Mouse (Mus musculus) heart, postnatal 25 days (tissue): ENCODE results near the gene Fer. TPM values are rescaled to one million over a fixed set of nuclear protein-coding genes. Genes with fewer than 3 reads are reported as not detected.
"Not testable (repeated sequence)": the region's sequence is repeated elsewhere in the genome, so short reads cannot be mapped to it uniquely, and the experiment has no call there.

Experiments
- DNase-seq: peaks from one replicate; pipeline ENCODE4 v3.0.0; 2022; ENCODE audit warnings: low spot score
- intact Hi-C: fragments of 180-260 bp; cut with DNase I; formaldehyde crosslinking; loops from one replicate; pipeline ENCODE4 v1.15.1; 2025
- total RNA-seq, 2 experiments: library from RNA; stranded (reverse); gene quantifications; 2 replicates each; pipeline ENCODE4 v1.2.3; 2021

The Fer gene
- 10 to 100 TPM; 17.4 to 17.9 TPM for total RNA-seq

DNA sequence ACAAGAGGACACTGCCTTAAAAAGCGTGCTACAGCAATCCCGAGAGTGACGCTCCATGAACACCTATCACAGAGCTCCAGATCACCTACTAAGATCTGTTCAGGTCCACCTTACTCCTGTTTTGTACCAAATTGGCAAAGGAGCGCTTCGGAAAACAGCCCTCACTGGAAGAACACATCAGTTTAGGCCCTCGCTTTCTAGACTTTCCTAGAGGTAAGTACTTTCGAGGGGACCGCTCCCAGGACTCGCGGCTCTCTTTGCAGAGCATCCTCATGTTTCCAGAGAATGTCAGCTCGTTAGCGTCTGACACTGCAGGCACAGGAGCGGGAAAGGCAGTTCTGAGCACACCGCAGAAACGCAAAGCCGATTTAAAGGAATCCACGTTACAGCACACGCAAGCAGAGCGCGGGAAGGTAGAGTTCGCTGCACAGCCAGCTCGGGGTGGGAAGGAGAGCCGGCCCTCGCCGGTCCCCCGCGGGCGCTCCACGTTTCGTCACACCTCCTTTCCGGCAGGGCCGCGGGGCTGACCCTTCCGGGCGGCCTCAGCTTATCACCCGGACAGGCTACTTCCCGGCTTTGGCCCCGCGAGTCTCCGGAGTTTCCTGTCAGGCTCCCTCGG is at the start of gene Fer:
TSS of gene Fer (plus strand) at position 51 of the 619 bp plus-strand sequence.
- DNase-seq = no peak
- intact Hi-C loops = loop anchor here (10.0 kb wide), 1 partner anchor 742 kb away; the partner anchor contains the start of gene Man2a1

DNA sequence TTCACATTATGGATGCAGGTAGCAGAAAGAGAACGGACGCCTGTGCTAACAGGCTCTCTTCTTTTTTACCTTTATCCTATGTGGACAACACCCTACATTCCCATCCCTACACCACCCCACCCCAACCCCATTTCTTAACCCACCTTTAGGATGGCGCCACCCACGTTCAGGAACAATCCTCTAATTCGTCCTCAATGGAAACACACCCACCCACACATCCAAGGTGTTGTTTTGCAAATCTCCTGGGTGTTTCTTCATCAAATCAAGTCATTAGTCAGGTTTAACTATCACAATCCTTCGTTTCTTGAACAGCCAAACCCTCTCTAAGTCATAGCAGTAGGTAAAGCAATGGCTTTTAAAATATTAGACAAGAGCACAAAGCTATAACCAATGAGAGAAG is 49.3 kb upstream of the Fer start:
- intact Hi-C loops = no loop called here
- no peak for DNase-seq

DNA sequence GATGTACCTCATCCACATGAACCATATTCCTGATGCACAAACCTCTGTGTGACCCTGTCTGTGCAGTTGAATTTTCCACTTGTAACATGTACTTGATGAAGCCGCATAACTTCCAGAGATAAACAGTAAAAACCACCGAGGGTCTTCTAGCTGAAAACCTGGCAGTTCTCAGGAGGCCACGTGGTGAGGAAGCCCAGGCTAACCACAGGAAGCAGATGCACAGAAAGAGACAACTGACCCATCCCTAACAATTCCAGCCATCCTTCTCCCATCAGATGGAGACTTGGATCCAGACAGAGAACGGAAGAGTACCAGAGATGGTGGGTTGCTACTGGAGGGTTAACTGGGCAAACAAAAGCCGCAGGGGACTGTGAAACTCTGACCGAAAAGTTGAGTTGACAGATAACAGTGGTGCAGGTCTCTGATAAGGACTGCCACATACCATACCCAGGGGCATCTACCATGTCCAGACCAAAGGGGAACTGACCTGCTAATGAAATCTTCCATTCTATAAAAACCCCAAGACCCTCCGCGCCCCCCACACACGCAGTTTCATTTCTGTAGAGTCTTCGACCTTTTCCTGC is 44.3 kb upstream of the Fer start:
- intact Hi-C loops = no loop called here
- DNase-seq = no peak

DNA sequence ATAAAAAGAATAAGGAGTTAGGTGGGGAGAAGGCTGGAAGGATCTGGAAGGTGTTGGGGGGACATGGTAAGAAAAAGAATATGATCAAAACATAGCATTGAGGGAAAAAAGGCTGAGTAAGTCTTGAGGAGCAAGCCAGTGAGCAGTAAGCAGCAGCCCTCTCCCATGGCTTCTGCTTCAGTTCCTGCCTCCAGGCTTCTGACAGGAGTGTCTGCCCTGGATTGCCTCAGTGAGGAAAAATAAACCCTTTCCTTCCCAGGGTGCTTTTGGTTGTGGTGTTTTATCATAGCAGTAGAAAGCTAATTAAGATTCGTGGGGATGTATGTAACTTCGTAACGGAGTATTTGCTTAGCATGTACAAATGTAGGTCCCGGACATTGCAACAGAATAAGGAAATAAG is 38.7 kb upstream of the Fer start:
- intact Hi-C loops = no loop called here
- no peak for DNase-seq

DNA sequence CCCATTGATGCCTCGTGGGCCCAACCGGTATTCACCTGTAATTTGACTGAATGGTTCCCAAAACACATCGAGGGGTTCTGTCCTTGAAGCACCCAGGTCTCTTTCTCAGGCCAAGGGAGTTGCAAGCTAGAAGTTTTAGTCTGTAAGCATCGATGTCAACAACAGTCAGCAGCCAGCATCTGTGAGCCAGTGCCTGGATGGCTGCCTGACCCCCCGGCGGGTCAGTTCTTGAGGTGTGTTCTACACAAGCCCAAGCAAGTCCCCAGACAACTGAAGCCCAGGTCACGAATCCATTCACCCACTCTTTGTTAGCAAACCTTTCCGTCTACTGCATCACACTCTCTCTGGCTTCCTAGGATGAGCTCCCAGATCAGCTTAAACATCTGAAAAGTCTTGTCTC is 36.7 kb upstream of the Fer start:
- intact Hi-C loops = no loop called here
- DNase-seq = no peak

DNA sequence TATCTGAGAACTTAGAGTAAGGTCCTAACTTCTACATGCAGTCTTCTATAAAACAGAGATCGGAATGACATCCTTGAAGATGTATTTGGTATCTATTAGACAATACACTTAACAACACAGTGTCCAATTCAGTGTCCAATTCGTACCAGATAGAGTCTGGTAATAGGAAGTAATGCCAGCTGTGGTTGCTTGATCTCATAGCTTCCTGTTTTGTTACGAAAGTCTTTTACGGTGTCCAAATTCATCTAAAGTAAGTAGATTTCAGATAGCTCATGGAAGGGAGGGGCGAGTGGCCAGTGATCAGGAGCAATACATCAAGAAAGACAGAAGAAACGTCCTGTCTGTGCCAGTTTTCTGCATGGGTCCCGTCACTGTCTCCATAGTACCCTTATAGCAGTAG is 36.1 kb upstream of the Fer start:
- DNase-seq = no peak
- intact Hi-C loops = no loop called here

DNA sequence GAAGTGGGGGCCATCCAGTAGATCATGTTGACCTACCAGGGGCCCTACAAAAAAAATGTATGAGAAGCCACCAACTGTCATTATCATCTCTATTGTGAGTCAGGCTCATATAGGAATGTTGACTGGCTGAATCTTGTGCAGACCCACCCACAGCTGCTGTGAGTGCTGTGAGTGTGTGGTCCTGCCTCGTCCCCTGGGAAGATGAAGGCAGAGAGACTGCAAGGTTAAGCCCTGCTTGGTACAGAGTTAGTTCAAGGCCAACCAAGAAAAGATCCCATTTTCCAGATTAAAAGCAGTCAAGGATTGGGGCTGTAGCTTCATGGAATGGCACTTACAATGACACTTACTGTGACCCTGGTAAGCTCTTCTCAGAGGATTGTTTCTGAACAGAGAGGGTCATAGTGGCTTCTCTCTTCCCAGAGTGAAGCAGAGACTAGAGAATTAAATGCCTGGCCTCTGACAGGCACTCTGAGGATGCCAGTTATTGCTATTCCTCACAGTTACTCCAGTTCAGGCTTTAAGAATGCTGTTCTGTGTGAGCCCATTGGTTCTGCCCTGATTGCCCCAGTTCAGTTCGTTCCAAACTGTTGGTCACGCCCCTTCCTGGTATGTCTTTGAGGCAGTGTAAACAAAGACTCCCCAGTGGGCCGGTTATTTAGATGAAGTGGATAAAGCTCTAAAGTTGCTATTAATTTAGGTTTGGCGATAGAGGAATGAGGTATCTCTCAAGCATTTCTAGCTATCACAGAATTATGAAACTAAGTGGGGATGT is 34.1 kb upstream of the Fer start:
- intact Hi-C loops = no loop called here
- DNase-seq = no peak

DNA sequence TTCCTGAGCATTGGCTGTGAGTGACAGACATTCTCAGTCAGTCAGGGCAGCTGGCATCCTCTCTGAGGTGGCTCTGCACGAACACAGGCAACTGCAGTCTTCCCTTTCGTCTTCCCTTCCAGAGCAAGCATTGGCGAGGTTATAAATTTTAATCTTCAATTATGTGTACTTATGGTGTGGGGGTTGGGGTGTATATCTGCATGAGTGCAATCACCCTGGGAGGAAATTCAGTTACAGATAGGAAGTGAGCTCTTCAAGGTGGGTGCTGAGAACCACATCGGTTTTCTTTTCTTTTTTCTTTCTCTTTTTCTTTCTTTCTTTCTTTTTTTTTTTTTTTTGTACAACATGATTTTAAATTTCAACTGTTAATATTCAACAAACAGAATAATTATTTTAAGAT is 31.3 kb upstream of the Fer start:
- no peak for DNase-seq
- intact Hi-C loops = no loop called here

DNA sequence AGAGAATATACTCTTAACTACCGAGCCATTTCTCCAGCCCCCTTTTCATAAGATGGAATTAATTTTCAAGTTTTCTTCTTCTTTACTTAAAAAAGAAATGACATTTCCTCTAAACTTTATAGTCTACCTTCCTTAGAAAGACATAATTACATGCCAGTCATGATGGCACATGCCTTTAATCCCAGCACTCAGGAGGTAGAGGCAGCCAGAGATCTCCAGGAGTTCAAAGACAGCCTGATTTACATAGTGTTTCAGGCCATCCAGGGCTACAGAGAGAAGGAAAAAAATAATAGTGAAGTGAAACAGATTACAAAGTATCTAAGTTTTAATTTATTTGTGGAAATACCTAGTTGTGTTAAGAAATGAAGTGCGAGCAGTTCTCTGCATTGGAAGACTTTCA is 26.6 kb upstream of the Fer start:
- intact Hi-C loops = no loop called here
- no peak for DNase-seq

DNA sequence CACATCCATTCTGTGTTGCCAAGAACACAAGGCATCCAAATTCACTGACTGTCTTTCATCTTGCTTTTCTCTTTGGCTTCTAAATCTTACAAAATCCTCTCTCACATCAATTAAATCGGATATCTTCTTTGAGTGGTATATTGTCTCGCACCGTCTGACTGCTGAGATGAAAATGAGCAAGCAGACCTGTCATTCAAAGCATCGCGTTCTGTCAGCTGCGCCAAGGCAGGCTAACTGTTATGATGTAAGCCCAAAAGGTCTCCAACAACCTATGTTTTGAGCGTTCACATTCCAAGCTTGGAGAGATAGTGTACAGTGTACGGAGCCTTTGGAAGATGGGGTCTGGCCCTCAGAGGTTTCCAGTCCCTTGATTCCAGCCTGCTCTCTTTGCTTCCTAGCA is 26.2 kb upstream of the Fer start:
- no peak for DNase-seq
- intact Hi-C loops = no loop called here

DNA sequence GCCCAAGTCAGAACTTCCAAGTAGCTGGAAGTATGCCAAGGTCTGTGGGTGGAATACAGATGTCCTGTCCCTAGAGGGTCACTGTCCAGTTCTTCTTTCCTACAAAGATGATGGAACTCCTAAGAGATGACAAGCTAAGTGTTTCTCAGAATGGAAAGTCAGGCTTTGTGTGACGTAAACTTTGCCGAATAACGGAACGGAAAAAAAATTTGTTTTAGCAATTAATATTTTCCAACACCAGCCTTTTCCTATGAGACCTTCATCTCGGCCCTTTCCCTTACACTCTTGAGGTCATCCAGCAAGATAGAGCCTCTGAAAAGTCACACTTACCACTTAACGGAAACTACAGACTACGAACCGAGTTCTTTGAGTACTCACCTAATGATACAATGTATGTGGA is 24.7 kb upstream of the Fer start:
- DNase-seq = no peak
- intact Hi-C loops = no loop called here

DNA sequence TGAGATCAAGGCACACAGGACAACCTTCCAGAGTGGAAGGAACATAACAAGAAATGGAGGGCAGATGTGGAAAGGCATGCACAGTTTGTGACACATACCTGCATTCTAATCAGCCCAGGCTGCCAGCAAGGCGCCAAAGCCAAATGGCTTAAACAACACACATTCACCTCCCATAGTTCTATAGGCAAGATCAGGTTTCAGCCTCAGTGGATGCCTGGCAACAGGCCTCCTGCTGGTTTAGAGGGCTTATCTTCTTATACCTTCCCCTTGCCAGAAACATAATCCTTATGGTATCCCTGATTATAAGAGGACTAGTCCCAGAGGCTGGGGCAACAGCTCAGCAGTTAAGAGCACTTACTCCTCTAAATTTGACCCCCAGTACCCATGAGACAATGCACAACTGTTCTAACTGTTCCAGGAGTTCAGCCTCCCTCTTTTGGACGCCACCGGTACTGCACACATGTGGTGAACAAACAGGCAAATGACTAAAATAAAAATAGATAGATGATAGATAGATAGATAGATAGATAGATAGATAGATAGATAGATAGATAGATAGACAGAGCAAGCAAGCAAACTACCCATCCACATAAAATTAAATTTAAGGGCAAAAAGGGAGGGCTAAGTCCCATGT is 23.1 kb upstream of the Fer start:
- DNase-seq = no peak
- intact Hi-C loops = no loop called here

DNA sequence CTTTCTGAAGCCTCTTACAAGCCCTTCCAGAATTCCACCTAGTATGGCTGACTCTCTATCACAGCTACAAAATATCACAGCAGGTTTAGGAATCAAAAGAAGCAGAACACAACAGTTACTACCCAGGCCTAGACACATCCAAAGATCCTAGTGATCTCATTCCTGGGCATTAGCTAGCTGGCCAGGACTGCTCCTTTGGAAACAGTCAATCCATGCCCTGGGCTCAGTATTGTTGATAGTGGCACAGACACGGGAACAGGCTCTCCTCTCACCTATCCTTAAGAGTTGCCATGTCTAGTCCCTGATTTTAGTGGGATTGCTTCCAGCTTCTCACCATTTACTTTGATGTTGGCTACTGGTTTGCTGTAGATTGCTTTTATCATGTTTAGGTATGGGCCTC is 20.6 kb upstream of the Fer start:
- no peak for DNase-seq
- intact Hi-C loops = no loop called here

DNA sequence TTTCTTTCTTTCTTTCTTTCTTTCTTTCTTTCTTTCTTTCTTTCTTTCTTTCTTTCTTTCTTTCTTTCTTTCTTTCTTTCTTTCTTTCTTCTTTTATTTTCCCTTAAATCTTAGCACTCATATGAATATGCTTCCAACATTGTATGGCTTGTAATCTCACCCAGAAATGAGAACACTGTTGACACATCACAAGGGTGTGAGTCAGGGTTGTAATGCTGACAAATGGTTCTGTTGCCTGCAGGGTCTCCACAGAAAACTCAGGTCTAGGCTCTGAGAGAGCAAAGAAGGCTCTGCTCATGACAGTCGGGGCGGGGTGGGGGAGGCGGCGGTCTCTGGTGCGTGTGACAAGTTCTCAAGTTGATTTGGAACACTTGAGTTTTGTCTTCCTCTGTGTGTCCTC is 17.9 kb upstream of the Fer start:
- DNase-seq = no peak
- intact Hi-C loops = no loop called here

DNA sequence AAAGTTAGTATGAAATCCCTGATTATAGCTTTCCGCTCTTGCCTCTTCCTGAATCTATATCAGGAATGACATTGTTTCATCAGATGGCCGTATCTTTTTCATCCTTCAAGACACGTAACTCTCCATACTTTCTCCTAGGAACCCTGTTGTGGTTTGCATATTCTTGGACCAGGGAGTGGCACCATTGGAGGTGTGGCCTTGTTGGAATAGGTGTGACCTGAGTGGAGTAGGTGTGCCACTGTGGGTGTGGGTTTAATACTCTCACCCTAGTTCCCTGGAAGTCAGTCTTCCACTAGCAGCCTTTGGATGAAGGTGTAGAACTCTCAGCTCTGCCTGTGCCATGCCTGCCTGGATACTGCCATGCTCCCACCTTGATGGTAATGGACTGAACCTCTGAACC is 17.1 kb upstream of the Fer start:
- DNase-seq, intact Hi-C loops: not testable (repeated sequence)

DNA sequence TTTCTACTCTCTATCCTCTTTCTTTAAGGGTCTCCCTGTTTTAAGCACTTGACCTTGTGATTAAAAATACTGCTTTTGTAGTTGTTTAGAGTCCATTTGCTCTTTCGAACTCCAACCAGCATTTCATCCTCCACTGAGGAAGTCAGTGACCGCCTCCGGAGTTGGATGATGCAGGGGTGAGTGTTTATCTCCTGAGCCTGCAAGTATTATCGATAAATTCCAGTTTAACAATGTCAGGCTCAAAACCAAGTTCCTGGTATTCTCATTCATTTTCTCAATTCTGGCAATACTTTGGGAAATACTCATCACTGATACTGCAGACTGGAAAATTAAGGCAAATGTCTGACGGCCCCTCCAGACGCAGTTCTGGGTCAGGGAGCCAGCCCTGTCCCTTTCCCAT is 13.7 kb upstream of the Fer start:
- DNase-seq = no peak
- intact Hi-C loops = no loop called here

DNA sequence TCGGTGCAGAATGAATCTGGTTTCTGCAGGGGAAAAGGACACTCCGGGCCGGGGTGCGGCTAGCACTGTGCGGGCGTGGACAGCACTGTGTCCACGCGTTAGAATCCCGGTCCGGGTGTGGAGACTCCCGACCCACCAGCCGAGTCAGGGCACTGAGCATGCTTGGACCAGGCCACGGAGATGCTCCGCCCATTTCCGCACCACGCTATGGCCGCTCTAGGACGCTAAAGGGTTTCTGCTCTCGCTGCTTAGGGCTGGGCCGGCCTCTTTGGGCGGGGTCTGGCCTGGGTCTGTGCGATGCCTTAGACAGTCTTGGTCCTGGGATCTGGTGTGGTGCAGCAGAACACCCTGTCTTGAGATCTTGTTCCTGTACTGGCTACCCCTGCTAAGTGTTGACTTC is 13.3 kb upstream of the Fer start:
- intact Hi-C loops = no loop called here
- DNase-seq = peak; percentile 84

DNA sequence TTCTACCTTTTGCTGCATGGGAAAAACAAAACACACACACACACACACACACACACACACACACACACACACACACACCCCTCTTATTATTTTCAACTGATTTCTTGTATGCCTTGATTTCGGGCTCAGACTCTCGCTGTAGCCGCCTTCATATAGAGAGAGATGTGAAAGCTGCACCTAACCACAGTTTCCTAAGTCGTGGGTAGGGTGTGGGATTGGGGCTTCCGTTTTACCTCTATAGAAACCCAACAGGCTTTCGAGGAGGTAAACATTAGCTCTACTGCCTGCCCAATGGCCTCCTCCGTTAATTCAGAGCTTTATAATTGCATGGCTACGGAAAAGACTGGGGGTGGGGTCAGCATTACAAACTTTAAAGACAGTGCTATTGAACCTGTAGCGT is 12.8 kb upstream of the Fer start:
- intact Hi-C loops = no loop called here
- DNase-seq = no peak

DNA sequence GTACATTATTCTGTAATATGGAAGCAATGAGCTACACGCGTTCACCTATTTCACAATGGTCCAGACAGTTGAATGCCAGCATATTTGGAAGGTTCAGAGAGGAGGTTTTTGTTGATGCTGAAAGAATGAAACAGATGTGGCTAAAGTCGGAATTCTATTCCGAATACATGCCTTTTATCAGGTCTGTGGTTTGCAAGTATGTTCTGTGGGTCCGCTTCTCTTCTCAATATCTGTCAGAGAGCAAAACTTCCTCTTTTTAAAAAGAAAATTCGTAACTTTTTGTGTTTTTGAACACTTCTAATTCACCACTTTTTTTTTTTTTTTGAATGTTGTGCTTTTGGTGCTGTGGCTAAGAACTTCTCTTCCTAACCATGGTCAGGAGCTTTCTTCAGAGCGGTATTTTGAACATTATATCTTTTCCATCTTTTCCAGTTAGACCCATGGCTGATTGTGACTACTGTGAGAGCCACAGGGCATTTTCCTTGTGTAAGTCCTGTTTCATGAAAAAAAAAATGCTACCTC is 5.8 kb upstream of the Fer start:
- intact Hi-C loops = no loop called here
- DNase-seq = no peak

DNA sequence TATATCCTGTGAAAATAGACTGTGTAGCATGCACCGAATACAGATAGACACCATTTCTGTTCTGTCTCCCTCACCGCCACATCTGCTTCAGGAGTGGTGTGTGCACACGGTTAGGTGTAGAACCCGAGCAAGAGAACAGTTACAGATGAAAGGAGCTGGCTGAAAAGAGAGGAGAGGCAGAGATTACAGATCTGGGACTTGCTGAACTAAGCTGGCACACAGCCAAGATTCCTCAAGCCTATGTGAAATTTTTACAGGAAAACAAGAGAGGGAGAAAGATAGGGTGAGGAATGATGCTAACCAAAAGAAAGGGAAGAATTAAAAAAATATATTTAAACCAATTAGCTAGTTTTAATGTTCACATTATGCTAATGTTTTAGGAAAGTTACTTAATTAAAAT is 1.9 kb upstream of the Fer start:
- intact Hi-C loops = loop anchor here (10.0 kb wide), 1 partner anchor 744 kb away; the partner anchor contains the start of gene Man2a1
- no peak for DNase-seq

DNA sequence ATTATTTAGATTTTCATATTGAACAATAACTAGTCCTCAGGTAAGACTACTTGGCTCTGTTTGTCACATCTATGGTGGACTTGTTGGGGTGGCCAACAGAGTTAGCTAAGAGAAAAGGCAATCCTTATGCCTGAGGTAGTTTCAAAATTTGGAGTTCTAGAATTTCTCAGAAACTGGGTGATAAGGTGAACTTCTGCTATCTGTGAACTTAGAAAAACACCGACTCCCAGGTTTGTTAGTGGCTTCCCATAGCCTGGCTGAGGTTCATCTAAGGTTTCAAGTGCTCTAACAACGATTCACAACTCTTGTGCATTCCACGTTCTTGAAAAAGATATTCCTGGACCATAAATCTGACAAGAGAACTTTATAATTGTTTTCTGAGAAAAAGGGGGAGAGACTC is 463 bp upstream of the Fer start:
- DNase-seq = no peak
- intact Hi-C loops = loop anchor here (10.0 kb wide), 1 partner anchor 742 kb away; the partner anchor contains the start of gene Man2a1
